Mouse (Mus musculus) thymus, adult 2 months (tissue): ENCODE measurements around the gene Oca2. TPM values are rescaled to one million over a fixed set of nuclear protein-coding genes. Genes with fewer than 3 reads are reported as not detected.

Experiments used
- DNase-seq: peaks from one replicate; pipeline ENCODE4 v3.0.0; 2021
- H3K27ac ChIP-seq: fragments of 200-500 bp; 2 replicates; pipeline ENCODE4 v1.5.1; 2012; ENCODE audit warnings: low read length, control low read depth; ENCODE audit not compliant: control insufficient read depth, insufficient read depth
- H3K27me3 ChIP-seq: fragments of 200-500 bp; 2 replicates; pipeline ENCODE4 v1.6.1; 2012; ENCODE audit warnings: mild to moderate bottlenecking, low read length, moderate library complexity, mixed read lengths; ENCODE audit not compliant: control insufficient read depth, insufficient read depth
- H3K36me3 ChIP-seq: fragments of 200-500 bp; 2 replicates; pipeline ENCODE4 v1.6.1; 2012; ENCODE audit warnings: mild to moderate bottlenecking, low read length, moderate library complexity; ENCODE audit not compliant: control insufficient read depth, insufficient read depth
- H3K4me1 ChIP-seq: fragments of 200-500 bp; replicated peaks from 2 replicates; pipeline ENCODE4 v1.6.1; 2012; ENCODE audit warnings: low read length; ENCODE audit not compliant: control insufficient read depth, insufficient read depth
- H3K4me3 ChIP-seq: fragments of 200-500 bp; 2 replicates; pipeline ENCODE4 v1.5.1; 2012; ENCODE audit warnings: mild to moderate bottlenecking, low read length, control low read depth, moderate library complexity; ENCODE audit not compliant: control insufficient read depth, insufficient read depth
- CTCF ChIP-seq: fragments of 200-500 bp; IDR thresholded peaks from 2 replicates; pipeline ENCODE4 v1.5.1; 2012; ENCODE audit warnings: mild to moderate bottlenecking, control low read depth, low read length, moderate library complexity, borderline replicate concordance; ENCODE audit not compliant: control insufficient read depth, poor library complexity, insufficient read depth; ENCODE audit errors: extremely low read depth
- POLR2A ChIP-seq: fragments of 200-500 bp; IDR thresholded peaks from 2 replicates; pipeline ENCODE4 v1.6.1; 2012; ENCODE audit warnings: mild to moderate bottlenecking, low read length, control low read depth, moderate library complexity; ENCODE audit not compliant: control insufficient read depth, poor library complexity, insufficient read depth; ENCODE audit errors: extremely low read depth
- WGBS: fragments of 180-500 bp; shearing (Covaris S2); methylation state at CpG from one replicate; pipeline ENCODE4 v1.1.7; 2018; 5-methylcytosine and 5-hydroxymethylcytosine counted together
- polyA plus RNA-seq: library from polyadenylated mRNA; depleted of rRNA; stranded (reverse); fragments of >200 nt; gene quantifications from 2 replicates; pipeline ENCODE4 v1.2.3, GENCODE M21; 2012

Gene Oca2
- polyA plus RNA-seq, 1 experiment, result not detected

- no peak overlapping the region for H3K4me3 ChIP-seq
- no peak overlapping the region for H3K27ac ChIP-seq
- no peaks in the 10 kb centered on the region for H3K27me3 ChIP-seq
- H3K4me1 ChIP-seq, result no peaks in the 10 kb centered on the region
- H3K36me3 ChIP-seq, result no peaks in the 10 kb centered on the region
- no peak for DNase-seq
- no peak for TF ChIP-seq CTCF
- 70% methylated on average over 1 of the region's 1 CpGs for WGBS
Observed at GRCm38 (mm10) chr7:56382706-56383105, 143.1 kb downstream of the Oca2 start.

DNA sequence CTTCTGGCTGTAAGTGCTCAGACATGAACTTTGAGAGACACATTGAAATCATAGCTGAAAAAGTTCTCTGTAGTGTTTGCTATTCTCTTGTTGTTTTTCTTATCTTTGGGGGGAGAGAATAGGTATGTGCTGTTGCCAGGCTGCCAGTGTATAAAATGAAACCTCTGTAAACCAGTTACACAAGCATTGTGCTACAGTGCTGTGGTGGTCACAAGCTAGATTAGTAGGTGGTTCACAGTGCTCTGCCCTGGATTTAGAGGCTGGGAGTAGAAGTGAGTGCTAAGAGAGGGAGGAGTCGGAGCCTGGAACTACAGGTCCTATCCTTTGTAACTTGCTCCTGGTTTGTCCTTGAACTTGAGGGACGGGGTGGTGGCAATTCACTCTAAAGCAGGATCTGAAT, 148.7 kb downstream of the Oca2 start:
- Histone ChIP-seq H3K36me3 (no peaks in the 10 kb centered on the region), H3K4me3 (no peak overlapping the region), H3K27me3 (no peaks in the 10 kb centered on the region), H3K27ac (no peak overlapping the region), H3K4me1 (no peaks in the 10 kb centered on the region)
- WGBS, result 73% methylated on average over 2 of the region's 2 CpGs
- TF ChIP-seq CTCF (no peak), POLR2A (no peak)
- no peak for DNase-seq

GRCm38 (mm10) chr7:56418182-56418836, 178.7 kb downstream of the Oca2 start:
- no peaks in the 10 kb centered on the region for H3K36me3 ChIP-seq
- no peak for DNase-seq
- no peaks in the 10 kb centered on the region for H3K4me1 ChIP-seq
- no peak for TF ChIP-seq CTCF
- no peak for TF ChIP-seq POLR2A
- no peak overlapping the region for H3K27ac ChIP-seq
- H3K4me3 ChIP-seq, result no peak overlapping the region
- 71% methylated on average over 6 of the region's 6 CpGs for whole genome bisulfite sequencing
- H3K27me3 ChIP-seq, result no peaks in the 10 kb centered on the region

DNA sequence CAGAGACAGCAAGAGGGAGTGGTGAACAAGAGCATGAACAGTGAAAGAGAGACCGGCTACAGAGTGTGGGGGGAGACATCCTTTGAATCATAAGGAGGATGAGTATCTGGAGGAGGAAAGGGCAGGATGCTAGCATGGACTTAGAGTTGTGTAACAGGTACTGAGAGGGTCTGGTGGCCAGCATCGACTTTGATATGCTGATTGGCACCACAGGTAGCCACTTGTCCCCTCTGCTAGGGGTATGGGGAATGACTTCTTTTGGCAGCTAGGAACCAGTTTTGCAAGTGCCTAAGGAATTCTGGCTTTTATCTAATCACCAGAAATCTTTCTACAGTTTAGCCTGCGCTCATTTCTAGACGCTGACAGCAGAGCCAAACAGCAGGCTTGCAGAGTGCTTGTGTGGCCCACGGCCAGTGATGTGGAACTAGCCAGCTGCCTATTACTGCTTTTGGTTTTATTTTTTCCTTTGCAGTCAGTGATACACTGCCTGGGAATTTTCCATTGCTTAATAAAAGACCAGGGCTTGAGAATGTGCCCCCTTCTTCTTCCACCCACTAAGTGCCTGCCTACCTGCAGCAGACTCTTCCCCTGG, 179.8 kb downstream of the Oca2 start:
- Histone ChIP-seq H3K36me3 (no peaks in the 10 kb centered on the region), H3K27ac (peak overlapping the region; percentile 47; the same call in 1 of the 2 replicates), H3K27me3 (no peaks in the 10 kb centered on the region), H3K4me3 (no peak overlapping the region), H3K4me1 (no peaks in the 10 kb centered on the region)
- no peak for DNase-seq
- WGBS, result 41% methylated on average over 5 of the region's 5 CpGs
- TF ChIP-seq CTCF (no peak), POLR2A (no peak)

DNA sequence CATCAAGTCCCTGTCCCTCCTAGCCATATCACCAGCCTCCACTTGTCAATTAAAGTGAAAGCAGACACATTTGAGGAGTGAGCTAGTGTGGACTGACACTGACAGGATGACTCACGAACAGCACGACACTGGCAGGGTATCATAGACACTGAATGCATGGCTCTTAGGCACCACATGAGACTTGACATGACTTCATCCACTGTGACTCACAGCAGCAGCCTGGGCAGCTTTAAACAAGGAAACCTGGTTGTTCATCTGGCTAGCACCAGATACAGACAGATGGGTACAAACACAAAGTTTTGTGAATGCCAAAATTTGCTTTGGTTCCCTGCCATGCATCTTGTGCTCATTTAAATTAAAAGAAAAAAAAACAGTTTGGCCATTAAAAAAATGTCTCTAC, 182.4 kb downstream of the Oca2 start:
- 91% methylated on average over 2 of the region's 2 CpGs for WGBS
- TF ChIP-seq POLR2A (no peak), CTCF (no peak)
- no peak overlapping the region for H3K27ac ChIP-seq
- no peaks in the 10 kb centered on the region for H3K4me1 ChIP-seq
- H3K27me3 ChIP-seq, result no peaks in the 10 kb centered on the region
- H3K4me3 ChIP-seq, result no peak overlapping the region
- no peaks in the 10 kb centered on the region for H3K36me3 ChIP-seq
- DNase-seq, result no peak

GRCm38 (mm10) chr7:56423548-56423947, 184.0 kb downstream of the Oca2 start:
- no peaks in the 10 kb centered on the region for H3K4me1 ChIP-seq
- no peak overlapping the region for H3K27ac ChIP-seq
- no peak overlapping the region for H3K4me3 ChIP-seq
- WGBS, result 74% methylated on average over 2 of the region's 2 CpGs
- TF ChIP-seq CTCF (no peak), POLR2A (no peak)
- no peaks in the 10 kb centered on the region for H3K36me3 ChIP-seq
- no peak for DNase-seq
- no peaks in the 10 kb centered on the region for H3K27me3 ChIP-seq

DNA sequence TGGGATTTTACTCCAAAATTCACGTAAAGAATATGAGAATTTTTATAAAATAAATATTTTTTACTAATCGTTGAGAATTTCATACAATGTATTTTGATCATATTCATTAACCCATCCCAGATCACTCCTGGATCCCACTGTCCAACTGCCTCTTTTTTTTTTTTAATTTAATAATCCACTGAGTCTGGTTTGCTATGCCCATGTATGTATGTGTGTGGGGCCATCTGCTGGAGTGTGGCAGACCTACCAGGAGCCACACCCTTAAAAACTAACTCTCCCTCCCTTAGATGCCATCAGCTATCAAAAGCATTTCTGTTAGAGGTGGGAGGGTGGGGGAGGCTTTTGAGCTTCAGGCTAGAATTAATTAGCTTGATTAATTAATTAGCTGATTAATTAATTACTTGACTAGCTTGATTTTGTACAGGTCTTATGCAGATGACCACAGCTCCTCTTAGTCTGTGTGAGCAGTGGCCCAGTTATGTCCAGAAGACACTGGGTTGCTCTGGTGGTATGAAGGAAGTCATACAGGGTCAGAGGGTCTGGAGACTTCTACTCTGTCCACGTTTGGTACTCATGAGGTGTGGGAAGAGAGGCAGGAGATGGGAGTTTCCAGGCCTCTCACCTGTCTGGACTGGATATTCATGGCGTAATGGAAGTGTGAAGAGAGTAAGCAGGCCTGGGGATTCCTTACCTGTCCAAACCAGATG, 221.4 kb downstream of the Oca2 start:
- TF ChIP-seq POLR2A, result no peak
- TF ChIP-seq CTCF, result no peak
- WGBS, result 77% methylated on average over 4 of the region's 4 CpGs
- Histone ChIP-seq H3K4me1 (no peaks in the 10 kb centered on the region), H3K36me3 (no peaks in the 10 kb centered on the region), H3K27me3 (no peaks in the 10 kb centered on the region), H3K4me3 (no peak overlapping the region), H3K27ac (no peak overlapping the region)
- no peak for DNase-seq
